ENCODE assay signal across 15 mouse cellular contexts in genomic region chr8:110785366-110785765, GRCm38 (mm10). TPM values are rescaled to one million over a fixed set of nuclear protein-coding genes. Genes with fewer than 3 reads are reported as not detected.
"Had no signal": no experiment of that assay in that cellular context is flagged by ENCODE, and none has a peak within 500 bp of the region (broad histone marks: within the 10 kb centered on the region; RNA-seq: fewer than 3 reads in every experiment).

No protein-coding gene starts in this region.

- DNase-seq: lung, adult 18-20 months; lung, embryonic 14.5 days; lung, postnatal 10 days; lung, postnatal 4 days; right cerebral cortex, postnatal 14 days; thymus, adult 2 months; thymus, postnatal 25 days; thymus, postnatal 4 days had no signal

- H3K4me3 ChIP-seq: midbrain, embryonic 13.5 days; midbrain, embryonic 15.5 days; neural tube, embryonic 12.5 days; stomach, embryonic 15.5 days had no signal

- H3K27ac ChIP-seq: midbrain, embryonic 13.5 days; midbrain, embryonic 15.5 days; neural tube, embryonic 12.5 days; stomach, embryonic 15.5 days; stomach, postnatal 0 days had no signal

- ATAC-seq: midbrain, embryonic 13.5 days; midbrain, embryonic 15.5 days had no signal

RNA-seq across cellular contexts. Expression of gene Il34, which starts 20.4 kb away (rescaled TPM):
- total RNA-seq: monocyte, adult 5-6 weeks; neutrophil, adult 5-6 weeks had no signal
